Mouse (Mus musculus): ENCODE data around the gene Pts. TPM values are rescaled to one million over a fixed set of nuclear protein-coding genes. Genes with fewer than 3 reads are reported as not detected.

Gene Pts
- polyA plus RNA-seq, 1 experiment = 52.3 TPM

DNA sequence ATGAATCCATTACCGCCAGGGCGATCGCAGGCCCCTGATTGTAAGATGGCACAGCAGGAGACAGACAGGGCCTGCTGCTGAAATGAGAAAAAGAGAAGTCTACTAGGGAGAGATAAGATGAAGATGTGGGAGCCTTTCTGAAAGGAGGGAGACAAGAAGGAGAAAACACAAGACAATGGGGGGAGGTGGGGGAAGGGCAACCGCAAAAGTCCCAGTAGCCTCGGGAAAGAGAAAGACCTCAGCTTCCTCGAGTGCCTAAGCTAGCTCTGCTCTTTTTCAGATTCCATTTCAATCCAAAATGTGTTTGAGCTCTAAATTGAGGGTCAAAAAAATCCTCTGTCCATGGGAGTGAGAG is 32.4 kb downstream of the Pts start:
- no peak overlapping the region for H3K4me3 ChIP-seq (ENCODE audit: insufficient read depth, low read length)
- no peak overlapping the region for H3K27ac ChIP-seq (ENCODE audit: insufficient read depth, low read depth, low read length)
- H3K4me1 ChIP-seq (ENCODE audit: control insufficient read depth, insufficient read depth, low read length) = peaks cover 25% of the 10 kb centered on the region
- TF ChIP-seq CTCF (IDR thresholded peaks at IDR 0.05; ENCODE audit: low read depth, low read length) (no peak), POLR2A (IDR thresholded peaks at IDR 0.05; ENCODE audit: borderline replicate concordance, low read depth, low read length) (no peak)

DNA sequence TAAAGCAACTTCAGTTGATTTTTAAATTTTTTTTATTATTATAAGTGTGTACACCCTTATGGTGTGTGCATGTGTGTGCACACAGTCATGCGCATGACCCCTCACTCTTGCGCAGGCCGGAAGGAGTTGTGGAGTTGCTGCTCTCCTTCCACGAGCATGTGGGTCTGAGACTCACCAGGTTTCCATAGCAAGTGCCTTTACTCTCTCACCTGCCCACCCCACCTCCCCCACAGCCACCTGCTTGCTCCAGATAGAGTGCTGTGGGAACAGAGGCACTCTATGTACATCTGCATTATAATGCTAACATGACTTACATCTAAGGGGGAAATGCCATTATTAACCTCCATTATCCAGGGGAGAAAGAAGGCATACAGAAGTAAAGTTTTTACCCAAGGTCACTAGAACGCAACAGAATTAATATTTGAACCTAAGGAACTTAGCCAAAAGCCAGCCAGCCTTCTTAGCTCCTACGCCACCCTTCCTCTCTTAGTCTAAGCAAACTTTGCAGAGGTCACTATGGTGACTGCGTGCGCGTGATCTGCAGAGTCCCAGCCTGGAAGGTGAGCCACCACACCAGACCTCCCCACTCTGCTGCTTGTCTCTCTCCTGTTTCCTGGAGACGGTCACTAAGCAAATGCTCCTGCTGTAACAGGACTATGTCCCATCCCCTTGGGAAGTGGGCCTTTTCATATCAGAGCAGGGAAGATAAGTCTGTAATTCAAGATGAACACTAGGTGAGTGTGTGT is 32.9 kb downstream of the Pts start:
- Histone ChIP-seq H3K4me1 (ENCODE audit: control insufficient read depth, insufficient read depth, low read length) (peaks cover 28% of the 10 kb centered on the region), H3K27ac (ENCODE audit: insufficient read depth, low read depth, low read length) (no peak overlapping the region), H3K4me3 (ENCODE audit: insufficient read depth, low read length) (no peak overlapping the region)
- TF ChIP-seq CTCF (IDR thresholded peaks at IDR 0.05; ENCODE audit: low read depth, low read length) = no peak
- TF ChIP-seq POLR2A (IDR thresholded peaks at IDR 0.05; ENCODE audit: borderline replicate concordance, low read depth, low read length) = no peak

- Histone ChIP-seq H3K4me3 (ENCODE audit: insufficient read depth, low read length) (no peak within 1 kb of the TSS), H3K4me1 (ENCODE audit: control insufficient read depth, insufficient read depth, low read length) (peaks cover 28% of the 10 kb centered on the region), H3K27ac (ENCODE audit: insufficient read depth, low read depth, low read length) (no peak within 1 kb of the TSS)
- TF ChIP-seq POLR2A (IDR thresholded peaks at IDR 0.05; ENCODE audit: borderline replicate concordance, low read depth, low read length) (no peak), CTCF (IDR thresholded peaks at IDR 0.05; ENCODE audit: low read depth, low read length) (no peak)
These were observed 34.2 kb downstream of the Pts start, which contains the start of gene Plet1 for GRCm38 (mm10) chr9:50494311-50494710. Plet1 (plus strand) TSS chr9:50494525.

DNA sequence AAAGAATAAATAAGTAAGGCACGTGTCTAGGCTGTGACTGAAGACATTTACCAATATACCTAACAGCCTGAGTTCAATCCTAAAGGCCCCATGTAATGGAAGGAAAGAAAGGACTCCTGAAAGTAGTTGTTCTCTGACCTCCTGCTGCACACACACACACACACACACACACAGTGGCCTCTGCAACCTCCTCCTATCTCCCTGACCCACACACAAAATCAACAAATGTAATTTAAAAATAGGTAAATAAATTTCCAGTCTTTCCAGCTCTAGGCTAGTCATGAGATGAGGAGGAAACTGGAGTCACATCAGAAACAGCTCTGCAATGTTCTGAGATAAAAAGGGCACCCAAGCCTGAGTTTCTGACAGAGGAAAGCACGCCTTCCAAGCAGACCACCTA is 34.7 kb downstream of the Pts start:
- no peak for TF ChIP-seq POLR2A (IDR thresholded peaks at IDR 0.05; ENCODE audit: borderline replicate concordance, low read depth, low read length)
- no peak for TF ChIP-seq CTCF (IDR thresholded peaks at IDR 0.05; ENCODE audit: low read depth, low read length)
- Histone ChIP-seq H3K27ac (ENCODE audit: insufficient read depth, low read depth, low read length) (no peak overlapping the region), H3K4me3 (ENCODE audit: insufficient read depth, low read length) (no peak overlapping the region), H3K4me1 (ENCODE audit: control insufficient read depth, insufficient read depth, low read length) (peaks cover 28% of the 10 kb centered on the region)

DNA sequence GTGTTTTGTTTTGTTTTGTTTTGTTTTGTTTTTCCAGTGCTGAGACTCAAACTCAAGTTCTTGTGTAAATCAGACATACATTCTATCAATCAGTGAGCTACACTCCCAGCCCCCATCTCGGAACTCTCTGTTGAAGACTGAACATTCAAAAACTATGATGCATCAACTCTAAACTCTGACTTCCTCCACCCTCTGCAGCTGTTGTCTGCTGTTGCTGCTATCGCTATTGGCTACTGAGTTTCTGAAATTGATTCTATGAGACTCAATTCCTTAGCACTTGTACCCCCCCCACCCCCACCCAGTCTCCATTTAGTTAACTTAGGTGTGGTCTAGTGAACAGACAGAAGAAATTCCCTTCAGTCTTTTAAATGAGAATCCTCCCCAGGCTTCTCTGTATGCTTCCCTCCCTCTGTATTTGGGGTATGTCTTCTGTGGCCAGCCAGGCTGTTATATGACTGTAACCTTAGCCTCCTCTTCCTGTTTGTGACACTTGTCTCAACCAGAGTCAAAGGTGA is 36.9 kb downstream of the Pts start:
- Histone ChIP-seq H3K27ac (ENCODE audit: insufficient read depth, low read depth, low read length) (no peak overlapping the region), H3K4me3 (ENCODE audit: insufficient read depth, low read length) (no peak overlapping the region), H3K4me1 (ENCODE audit: control insufficient read depth, insufficient read depth, low read length) (peaks cover 12% of the 10 kb centered on the region)
- TF ChIP-seq POLR2A (IDR thresholded peaks at IDR 0.05; ENCODE audit: borderline replicate concordance, low read depth, low read length) = no peak
- no peak for TF ChIP-seq CTCF (IDR thresholded peaks at IDR 0.05; ENCODE audit: low read depth, low read length)

- Histone ChIP-seq H3K4me1 (ENCODE audit: control insufficient read depth, insufficient read depth, low read length) (peaks cover 7% of the 10 kb centered on the region; the same call in 1 of the 2 replicates), H3K27ac (ENCODE audit: insufficient read depth, low read depth, low read length) (no peak overlapping the region), H3K4me3 (ENCODE audit: insufficient read depth, low read length) (no peak overlapping the region)
- TF ChIP-seq CTCF (IDR thresholded peaks at IDR 0.05; ENCODE audit: low read depth, low read length) = no peak
- TF ChIP-seq POLR2A (IDR thresholded peaks at IDR 0.05; ENCODE audit: borderline replicate concordance, low read depth, low read length) = no peak
These were observed 37.7 kb downstream of the Pts start for GRCm38 (mm10) chr9:50490836-50491235.

- no peak overlapping the region for H3K4me3 ChIP-seq (ENCODE audit: insufficient read depth, low read length)
- H3K4me1 ChIP-seq (ENCODE audit: control insufficient read depth, insufficient read depth, low read length) = peaks cover 14% of the 10 kb centered on the region
- TF ChIP-seq CTCF (IDR thresholded peaks at IDR 0.05; ENCODE audit: low read depth, low read length) = no peak
- no peak for TF ChIP-seq POLR2A (IDR thresholded peaks at IDR 0.05; ENCODE audit: borderline replicate concordance, low read depth, low read length)
- no peak overlapping the region for H3K27ac ChIP-seq (ENCODE audit: insufficient read depth, low read depth, low read length)
These were observed 43.0 kb downstream of the Pts start for GRCm38 (mm10) chr9:50485521-50485920.

- Histone ChIP-seq H3K4me1 (ENCODE audit: control insufficient read depth, insufficient read depth, low read length) (peaks cover 28% of the 10 kb centered on the region), H3K27ac (ENCODE audit: insufficient read depth, low read depth, low read length) (no peak overlapping the region), H3K4me3 (ENCODE audit: insufficient read depth, low read length) (no peak overlapping the region)
- no peak for TF ChIP-seq CTCF (IDR thresholded peaks at IDR 0.05; ENCODE audit: low read depth, low read length)
- no peak for TF ChIP-seq POLR2A (IDR thresholded peaks at IDR 0.05; ENCODE audit: borderline replicate concordance, low read depth, low read length)
These were observed 45.8 kb downstream of the Pts start for GRCm38 (mm10) chr9:50482743-50483142.

- H3K4me1 ChIP-seq (ENCODE audit: control insufficient read depth, insufficient read depth, low read length) = peaks cover 25% of the 10 kb centered on the region
- no peak for TF ChIP-seq CTCF (IDR thresholded peaks at IDR 0.05; ENCODE audit: low read depth, low read length)
- no peak for TF ChIP-seq POLR2A (IDR thresholded peaks at IDR 0.05; ENCODE audit: borderline replicate concordance, low read depth, low read length)
- no peak overlapping the region for H3K4me3 ChIP-seq (ENCODE audit: insufficient read depth, low read length)
- no peak overlapping the region for H3K27ac ChIP-seq (ENCODE audit: insufficient read depth, low read depth, low read length)
These were observed 49.0 kb downstream of the Pts start for GRCm38 (mm10) chr9:50479476-50479875.

DNA sequence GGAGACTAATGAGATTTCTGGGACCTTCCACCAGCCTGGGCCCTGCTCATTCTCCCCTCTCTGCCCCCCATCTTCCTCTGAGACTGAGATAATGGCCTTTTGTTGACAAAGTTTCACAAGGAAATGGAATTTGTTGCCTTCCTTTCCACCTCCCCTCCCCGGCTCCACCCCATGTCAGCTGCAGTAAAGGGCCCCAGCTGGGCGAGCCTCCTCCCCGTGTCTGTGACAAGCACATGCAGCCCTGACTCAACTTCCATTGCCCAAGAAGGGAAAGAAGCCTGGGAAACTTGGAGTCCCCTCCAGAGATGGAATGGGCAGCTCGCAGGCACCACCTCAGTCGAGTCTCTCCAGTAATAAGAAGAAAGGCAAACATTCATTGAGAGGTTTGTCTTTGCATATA is 49.7 kb downstream of the Pts start:
- TF ChIP-seq POLR2A (IDR thresholded peaks at IDR 0.05; ENCODE audit: borderline replicate concordance, low read depth, low read length) (no peak), CTCF (IDR thresholded peaks at IDR 0.05; ENCODE audit: low read depth, low read length) (no peak)
- Histone ChIP-seq H3K27ac (ENCODE audit: insufficient read depth, low read depth, low read length) (no peak overlapping the region), H3K4me1 (ENCODE audit: control insufficient read depth, insufficient read depth, low read length) (peaks cover 25% of the 10 kb centered on the region), H3K4me3 (ENCODE audit: insufficient read depth, low read length) (no peak overlapping the region)
